Mouse (Mus musculus) C2C12 (cell line): ENCODE measurements around the gene Dcaf5. TPM values are rescaled to one million over a fixed set of nuclear protein-coding genes. Genes with fewer than 3 reads are reported as not detected.
A peak's percentile ranks its signal among the peaks of the same experiment; 100 is the strongest.

Experiments used
- H3K27me3 ChIP-seq: one replicate; pipeline ENCODE4 v1.6.1; 2011; ENCODE audit not compliant: control insufficient read depth, insufficient read depth, insufficient read length
- H3K36me3 ChIP-seq: one replicate; pipeline ENCODE4 v1.6.1; 2011; ENCODE audit not compliant: control insufficient read depth, insufficient read depth
- H3K4me3 ChIP-seq: one replicate; pipeline ENCODE4 v1.5.1; 2011; ENCODE audit warnings: mild to moderate bottlenecking, control low read depth; ENCODE audit not compliant: poor library complexity, insufficient read depth, severe bottlenecking
- H3K79me2 ChIP-seq: one replicate; pipeline ENCODE4 v1.6.1; 2011; ENCODE audit not compliant: control insufficient read depth, insufficient read depth
- H3K79me3 ChIP-seq: one replicate; pipeline ENCODE4 v1.6.1; 2011; ENCODE audit warnings: low read depth, control low read depth
- H3ac ChIP-seq: one replicate; pipeline ENCODE3; 2011; ENCODE audit warnings: low read depth; ENCODE audit not compliant: control insufficient read depth, insufficient read length
- CEBPB ChIP-seq: IDR thresholded peaks from one replicate; pipeline ENCODE4 v1.6.1; 2011; ENCODE audit warnings: low read depth, mild to moderate bottlenecking, control low read depth, moderate library complexity
- CTCF ChIP-seq: IDR thresholded peaks from one replicate; pipeline ENCODE4 v1.5.1; 2011; ENCODE audit not compliant: control insufficient read depth, insufficient read depth, insufficient read length
- FOSL1 ChIP-seq: IDR thresholded peaks from one replicate; pipeline ENCODE4 v1.8.0; 2011; ENCODE audit warnings: mild to moderate bottlenecking, low read length; ENCODE audit not compliant: poor library complexity, insufficient read depth, severe bottlenecking
- MAX ChIP-seq: IDR thresholded peaks from one replicate; pipeline ENCODE4 v1.6.1; 2011; ENCODE audit warnings: mild to moderate bottlenecking, control low read depth
- MYOD1 ChIP-seq: IDR thresholded peaks from one replicate; pipeline ENCODE4 v1.6.1; 2011; ENCODE audit warnings: low read depth; ENCODE audit not compliant: control insufficient read depth, insufficient read length
- MYOG ChIP-seq: IDR thresholded peaks from one replicate; pipeline ENCODE4 v1.6.1; 2011; ENCODE audit not compliant: control insufficient read depth, insufficient read length; ENCODE audit errors: extremely low read depth
- USF1 ChIP-seq: IDR thresholded peaks from one replicate; pipeline ENCODE4 v1.6.1; 2011; ENCODE audit warnings: low read depth, mild to moderate bottlenecking, control low read depth, moderate library complexity
- polyA plus RNA-seq: library from polyadenylated mRNA; unstranded; fragments of >200 nt; fragmentation: generic; extraction: Trizol; gene quantifications from one replicate; pipeline ENCODE4 v1.2.1, GENCODE M21; 2012; ENCODE audit warnings: missing spikeins

Gene Dcaf5
- polyA plus RNA-seq, 1 experiment: 7.8 TPM

GRCm38 (mm10) chr12:80385361-80385760 is 51.0 kb downstream of the Dcaf5 start:
- H3K79me2 ChIP-seq: peaks cover 11% of the 10 kb centered on the region
- no peak overlapping the region for H3ac ChIP-seq
- H3K79me3 ChIP-seq: no peaks in the 10 kb centered on the region
- H3K4me3 ChIP-seq: no peak overlapping the region
- TF ChIP-seq CEBPB (no peak), MYOD1 (no peak), USF1 (no peak), MYOG (no peak), MAX (no peak), FOSL1 (no peak)
- H3K36me3 ChIP-seq: no peaks in the 10 kb centered on the region
- no peaks in the 10 kb centered on the region for H3K27me3 ChIP-seq

DNA sequence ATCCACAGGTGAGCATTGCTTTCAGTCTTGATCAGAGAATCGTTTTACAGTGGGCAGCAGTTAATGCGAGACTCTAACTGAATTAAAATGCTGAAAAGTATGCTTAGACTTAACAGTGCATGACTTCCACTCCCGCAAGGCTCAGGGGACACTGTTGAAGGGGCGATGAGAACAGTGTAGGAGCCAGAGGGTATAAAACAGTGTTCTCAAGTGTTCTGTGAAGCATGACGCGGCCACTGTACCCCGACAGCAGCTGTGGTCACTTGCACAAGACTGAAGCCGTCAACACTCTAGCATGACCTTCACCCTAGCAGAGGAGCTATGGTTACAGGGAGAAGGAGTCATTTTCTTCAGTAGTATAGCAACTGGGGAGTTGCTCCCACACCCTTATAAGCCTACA is 52.9 kb downstream of the Dcaf5 start:
- H3K79me2 ChIP-seq: peaks cover 7% of the 10 kb centered on the region
- TF ChIP-seq MYOG (no peak), MYOD1 (no peak), FOSL1 (no peak), CTCF (no peak), USF1 (no peak)
- no peaks in the 10 kb centered on the region for H3K27me3 ChIP-seq
- H3K79me3 ChIP-seq: no peaks in the 10 kb centered on the region
- H3K36me3 ChIP-seq: no peaks in the 10 kb centered on the region
- no peak overlapping the region for H3ac ChIP-seq
- no peak overlapping the region for H3K4me3 ChIP-seq

DNA sequence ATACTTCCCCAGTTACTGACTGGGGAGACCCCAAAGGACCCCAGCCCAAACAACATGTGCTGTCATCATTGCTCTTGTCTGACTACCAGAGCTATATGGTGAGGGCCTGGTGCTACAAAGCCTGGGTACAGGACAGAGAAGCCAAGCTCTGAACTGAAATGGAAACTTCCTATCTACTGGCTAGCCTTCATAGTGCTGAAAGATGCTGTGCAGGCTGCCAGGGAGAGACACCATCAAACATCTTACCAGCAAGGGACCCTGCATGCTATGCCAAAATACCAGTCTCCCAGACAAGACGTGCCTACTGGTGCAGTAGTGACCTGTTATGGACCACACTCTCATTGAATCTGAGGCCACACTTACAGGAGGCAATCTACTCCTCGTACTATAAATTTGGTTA is 53.6 kb downstream of the Dcaf5 start:
- Histone ChIP-seq H3K79me3 (no peaks in the 10 kb centered on the region), H3K36me3 (peaks cover 4% of the 10 kb centered on the region), H3K79me2 (peaks cover 7% of the 10 kb centered on the region), H3ac (no peak overlapping the region), H3K27me3 (no peaks in the 10 kb centered on the region), H3K4me3 (no peak overlapping the region)
- no peak for TF ChIP-seq CEBPB
- no peak for TF ChIP-seq FOSL1
- TF ChIP-seq USF1: no peak
- TF ChIP-seq MYOG: no peak
- no peak for TF ChIP-seq MYOD1
- TF ChIP-seq CTCF: no peak
- TF ChIP-seq MAX: no peak

DNA sequence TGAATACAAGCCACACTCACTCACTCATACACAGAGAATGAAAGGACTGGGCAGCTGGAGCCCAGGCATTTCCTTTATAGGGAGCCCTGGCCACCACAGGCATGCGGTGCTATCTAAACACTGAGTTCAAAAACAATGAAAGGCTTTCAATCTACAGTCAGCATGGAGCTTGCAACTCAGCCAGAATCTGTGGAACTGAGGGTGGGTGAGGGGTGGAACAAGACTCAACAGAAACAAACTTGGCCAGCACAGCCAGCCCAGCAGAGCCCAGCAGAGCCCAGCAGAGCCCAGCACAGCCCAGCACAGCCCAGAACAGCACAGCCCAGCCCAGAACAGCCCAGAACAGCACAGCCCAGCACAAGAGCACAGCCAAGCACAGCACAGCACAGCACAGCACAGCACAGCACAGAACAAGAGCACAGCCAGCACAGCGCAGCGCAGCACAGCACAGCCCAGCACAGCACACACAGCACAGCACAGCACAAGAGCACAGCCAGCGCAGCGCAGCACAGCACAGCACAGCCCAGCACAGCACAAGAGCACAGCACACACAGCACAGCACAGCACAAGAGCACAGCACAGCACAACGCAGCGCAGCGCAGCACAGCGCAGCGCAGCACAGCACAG is 56.5 kb downstream of the Dcaf5 start:
- H3ac ChIP-seq: peak overlapping the region; percentile 28
- H3K27me3 ChIP-seq: no peaks in the 10 kb centered on the region
- H3K4me3 ChIP-seq: no peak overlapping the region
- TF ChIP-seq MYOG (no peak), MYOD1 (peak; percentile 48), MAX (peak; percentile 32), CTCF (no peak), USF1 (no peak), CEBPB (no peak), FOSL1 (no peak)
- peaks cover 7% of the 10 kb centered on the region for H3K79me2 ChIP-seq
- H3K36me3 ChIP-seq: peaks cover 4% of the 10 kb centered on the region
- no peaks in the 10 kb centered on the region for H3K79me3 ChIP-seq

GRCm38 (mm10) chr12:80379393-80379792 is 57.0 kb downstream of the Dcaf5 start:
- no peak for TF ChIP-seq CTCF
- TF ChIP-seq MYOD1: peak; percentile 71
- H3K4me3 ChIP-seq: no peak overlapping the region
- no peaks in the 10 kb centered on the region for H3K79me3 ChIP-seq
- no peaks in the 10 kb centered on the region for H3K27me3 ChIP-seq
- peak overlapping the region; percentile 32 for H3ac ChIP-seq
- H3K79me2 ChIP-seq: peaks cover 1% of the 10 kb centered on the region
- H3K36me3 ChIP-seq: peaks cover 4% of the 10 kb centered on the region

DNA sequence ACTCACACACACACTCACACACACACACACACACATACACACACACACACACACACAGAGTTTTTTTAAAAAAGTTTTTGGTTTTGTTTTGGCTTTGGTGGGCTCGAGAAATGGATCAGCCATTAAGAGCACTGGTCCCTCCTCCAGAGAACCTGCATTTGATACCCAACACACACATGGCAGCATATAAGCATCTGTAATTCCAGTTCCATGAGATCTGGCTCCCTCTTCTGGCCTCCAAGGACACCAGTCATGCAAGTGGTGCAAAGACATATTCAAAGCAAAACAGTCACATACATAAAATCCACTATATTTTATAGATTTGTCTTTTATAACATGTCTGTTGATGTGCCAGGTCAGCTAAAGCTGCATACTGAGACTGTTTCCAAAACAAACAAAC is 58.8 kb downstream of the Dcaf5 start:
- Histone ChIP-seq H3K79me2 (no peaks in the 10 kb centered on the region), H3K4me3 (no peak overlapping the region), H3K79me3 (no peaks in the 10 kb centered on the region), H3ac (no peak overlapping the region), H3K36me3 (peaks cover 16% of the 10 kb centered on the region), H3K27me3 (no peaks in the 10 kb centered on the region)
- TF ChIP-seq CTCF (peak; percentile 26), MYOD1 (no peak)

DNA sequence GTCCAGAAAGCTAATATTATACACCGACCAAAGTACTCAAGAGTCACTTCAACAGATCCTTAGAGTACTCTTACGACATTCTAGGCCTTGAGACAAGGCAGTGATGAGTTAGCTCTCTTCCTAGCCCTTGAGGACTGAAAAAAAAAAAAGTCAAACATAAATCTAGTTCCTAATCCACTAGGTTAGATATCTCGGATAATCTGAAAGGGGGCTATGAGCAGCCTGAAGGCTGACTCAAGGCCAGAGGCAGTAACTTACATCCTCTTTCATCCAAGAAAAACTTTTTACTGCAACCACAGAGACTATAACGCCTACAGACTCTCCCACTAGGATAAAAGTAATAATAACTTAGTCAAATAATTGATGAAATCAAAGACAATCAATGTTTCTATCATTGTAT is 60.7 kb downstream of the Dcaf5 start:
- H3K79me2 ChIP-seq: no peaks in the 10 kb centered on the region
- no peak overlapping the region for H3K4me3 ChIP-seq
- no peaks in the 10 kb centered on the region for H3K27me3 ChIP-seq
- TF ChIP-seq CEBPB: peak; percentile 7
- no peak for TF ChIP-seq MYOG
- TF ChIP-seq FOSL1: no peak
- TF ChIP-seq USF1: no peak
- H3K36me3 ChIP-seq: peaks cover 27% of the 10 kb centered on the region
- H3K79me3 ChIP-seq: no peaks in the 10 kb centered on the region
- H3ac ChIP-seq: no peak overlapping the region
